Mouse (Mus musculus): Measurements from ENCODE around the gene Med12l.

DNA sequence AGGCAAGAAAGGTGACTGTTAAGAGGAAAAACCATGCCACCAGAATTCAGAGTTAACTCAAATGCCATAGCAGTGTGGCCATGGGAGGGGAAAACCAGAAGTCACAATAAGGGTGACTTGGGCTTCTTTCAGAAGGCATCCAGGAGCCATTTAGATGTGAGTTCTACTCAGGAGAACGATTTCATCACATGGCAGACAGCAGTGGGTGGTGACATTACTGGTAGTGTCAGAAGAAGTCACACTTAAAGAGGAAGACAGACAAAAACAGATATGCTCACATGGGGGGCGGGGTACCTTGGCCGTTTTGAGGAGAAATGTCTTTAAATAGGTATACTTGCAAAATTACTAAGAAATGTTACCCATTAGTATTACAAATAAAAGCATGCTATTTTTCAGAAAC lies 258.4 kb downstream of the Med12l start:
- TF ChIP-seq POLR2A (IDR thresholded peaks at IDR 0.05; ENCODE audit: borderline replicate concordance, extremely low read depth, low read depth, low read length) (no peak), CTCF (IDR thresholded peaks at IDR 0.05; ENCODE audit: insufficient read depth, low read length) (no peak)

Data from lung, adult 2 months (tissue).